Mouse (Mus musculus) bone marrow macrophage, adult 2 months (primary cell): ENCODE results near the gene Frem3. TPM values are rescaled to one million over a fixed set of nuclear protein-coding genes. Genes with fewer than 3 reads are reported as not detected.

Experiments used
- H3K27ac ChIP-seq: 2 replicates; pipeline ENCODE4 v1.5.1; 2012; ENCODE audit warnings: low read depth, low read length; ENCODE audit not compliant: insufficient read depth
- H3K4me1 ChIP-seq: 2 replicates; pipeline ENCODE4 v1.6.1; 2012; ENCODE audit warnings: low read length; ENCODE audit not compliant: control insufficient read depth, insufficient read depth
- H3K4me3 ChIP-seq: 2 replicates; pipeline ENCODE4 v1.5.1; 2012; ENCODE audit warnings: mild to moderate bottlenecking, low read length, moderate library complexity; ENCODE audit not compliant: insufficient read depth
- CTCF ChIP-seq: IDR thresholded peaks from 2 replicates; pipeline ENCODE4 v1.5.1; 2012; ENCODE audit warnings: low read depth, mild to moderate bottlenecking, low read length, moderate library complexity
- POLR2A ChIP-seq: IDR thresholded peaks from 2 replicates; pipeline ENCODE4 v1.6.1; 2012; ENCODE audit warnings: mild to moderate bottlenecking, low read depth, low read length, borderline replicate concordance
- polyA plus RNA-seq: library from polyadenylated mRNA; stranded (reverse); fragments of >200 nt; gene quantifications from 2 replicates; pipeline ENCODE4 v1.2.4, GENCODE M21; 2012; ENCODE audit not compliant: missing spikeins, insufficient read depth, insufficient read length

Gene Frem3
- not detected in 2 replicates for polyA plus RNA-seq

- H3K4me3 ChIP-seq, result no peak within 1 kb of the TSS
- TF ChIP-seq POLR2A, result no peak
- no peak for TF ChIP-seq CTCF
- no peak within 1 kb of the TSS for H3K27ac ChIP-seq
- H3K4me1 ChIP-seq, result no peaks in the 10 kb centered on the region
Measured at GRCm38 (mm10) chr8:80610549-80611440, at the start of gene Frem3. Gene Frem3, plus strand, starts transcription at chr8:80611080.

- H3K4me1 ChIP-seq, result no peaks in the 10 kb centered on the region
- H3K27ac ChIP-seq, result no peak overlapping the region
- H3K4me3 ChIP-seq, result no peak overlapping the region
- TF ChIP-seq POLR2A (no peak), CTCF (no peak)
Measured at GRCm38 (mm10) chr8:80564205-80564839, 46.6 kb upstream of the Frem3 start.

- Histone ChIP-seq H3K4me1 (no peaks in the 10 kb centered on the region), H3K4me3 (no peak overlapping the region), H3K27ac (no peak overlapping the region)
- no peak for TF ChIP-seq POLR2A
- TF ChIP-seq CTCF, result no peak
Measured at GRCm38 (mm10) chr8:80567471-80567870, 43.4 kb upstream of the Frem3 start.

GRCm38 (mm10) chr8:80568243-80568995, 42.5 kb upstream of the Frem3 start:
- Histone ChIP-seq H3K27ac (no peak overlapping the region), H3K4me1 (no peaks in the 10 kb centered on the region), H3K4me3 (no peak overlapping the region)
- TF ChIP-seq CTCF, result no peak

- no peak overlapping the region for H3K27ac ChIP-seq
- TF ChIP-seq POLR2A, result no peak
- no peak for TF ChIP-seq CTCF
- H3K4me1 ChIP-seq, result no peaks in the 10 kb centered on the region
- H3K4me3 ChIP-seq, result no peak overlapping the region
Measured at GRCm38 (mm10) chr8:80572417-80573061, 38.3 kb upstream of the Frem3 start.

GRCm38 (mm10) chr8:80577126-80577525, 33.8 kb upstream of the Frem3 start:
- Histone ChIP-seq H3K27ac (no peak overlapping the region), H3K4me1 (no peaks in the 10 kb centered on the region), H3K4me3 (no peak overlapping the region)
- TF ChIP-seq CTCF, result no peak
- no peak for TF ChIP-seq POLR2A

- H3K4me3 ChIP-seq, result no peak overlapping the region
- TF ChIP-seq POLR2A (no peak), CTCF (no peak)
- no peak overlapping the region for H3K27ac ChIP-seq
- H3K4me1 ChIP-seq, result no peaks in the 10 kb centered on the region
Measured at GRCm38 (mm10) chr8:80579038-80579437, 31.8 kb upstream of the Frem3 start.

- H3K27ac ChIP-seq, result no peak overlapping the region
- no peaks in the 10 kb centered on the region for H3K4me1 ChIP-seq
- no peak overlapping the region for H3K4me3 ChIP-seq
- TF ChIP-seq POLR2A, result no peak
Measured at GRCm38 (mm10) chr8:80592626-80593025, 18.3 kb upstream of the Frem3 start.

- H3K4me3 ChIP-seq, result no peak overlapping the region
- no peak overlapping the region for H3K27ac ChIP-seq
- TF ChIP-seq CTCF (no peak), POLR2A (no peak)
- no peaks in the 10 kb centered on the region for H3K4me1 ChIP-seq
Measured at GRCm38 (mm10) chr8:80600600-80601170, 10.2 kb upstream of the Frem3 start.
